Mouse (Mus musculus) forebrain, embryonic 10.5 days (tissue): ENCODE measurements around the gene Sipa1l3. TPM values are rescaled to one million over a fixed set of nuclear protein-coding genes. Genes with fewer than 3 reads are reported as not detected.

Experiments
- DNase-seq: peaks from one replicate; pipeline ENCODE4 v3.0.0-alpha.2; 2017; ENCODE audit warnings: low spot score; ENCODE audit errors: extremely low spot score
- H3K27ac ChIP-seq: fragments of 300-500 bp; sonication (generic); 2 replicates; pipeline ENCODE4 v1.5.1; 2016; ENCODE audit warnings: mild to moderate bottlenecking
- H3K27me3 ChIP-seq: fragments of 300-500 bp; sonication (generic); 2 replicates; pipeline ENCODE4 v1.6.1; 2016; ENCODE audit warnings: mild to moderate bottlenecking; ENCODE audit not compliant: poor library complexity, severe bottlenecking
- H3K36me3 ChIP-seq: fragments of 300-500 bp; sonication (generic); replicated peaks from 2 replicates; pipeline ENCODE4 v1.6.1; 2016; ENCODE audit warnings: mild to moderate bottlenecking, moderate library complexity
- H3K4me1 ChIP-seq: fragments of 300-500 bp; sonication (generic); 2 replicates; pipeline ENCODE4 v1.6.1; 2016
- H3K4me3 ChIP-seq: fragments of 300-500 bp; sonication (generic); 2 replicates; pipeline ENCODE4 v1.5.1; 2016; ENCODE audit warnings: mild to moderate bottlenecking, moderate library complexity
- H3K9me3 ChIP-seq: fragments of 300-500 bp; sonication (generic); 2 replicates; pipeline ENCODE4 v1.6.1; 2016; ENCODE audit warnings: mild to moderate bottlenecking, moderate library complexity
- whole genome bisulfite sequencing: fragments of 180-500 bp; shearing (Covaris S2); methylation state at CpG from one replicate; pipeline ENCODE4 v1.1.7; 2016; 5-methylcytosine and 5-hydroxymethylcytosine counted together
- polyA plus RNA-seq: library from polyadenylated mRNA; unstranded; fragments of >200 nt; fragmentation: Nextera tagmentation; extraction: Ambion mirVana; gene quantifications from 2 replicates; pipeline ENCODE4 v1.2.1, GENCODE M21; 2016

Gene Sipa1l3
- polyA plus RNA-seq = 9.3 and 12.4 TPM in 2 replicates

- H3K27ac ChIP-seq = peak within 1 kb of the TSS; percentile 89
- H3K4me3 ChIP-seq = peak within 1 kb of the TSS; percentile 90
- DNase-seq = peak; percentile 95
- peaks cover 39% of the 10 kb centered on the region for H3K4me1 ChIP-seq
- no peaks in the 10 kb centered on the region for H3K36me3 ChIP-seq
- H3K9me3 ChIP-seq = no peaks in the 10 kb centered on the region
- peaks cover 5% of the 10 kb centered on the region; the same call in 1 of the 2 replicates for H3K27me3 ChIP-seq
- WGBS = under 1% methylated on average over 88 of the region's 88 CpGs
Observed at GRCm38 (mm10) chr7:29518421-29519210, at the start of gene Sipa1l3. Gene Sipa1l3, minus strand, starts transcription at chr7:29518641.

- Histone ChIP-seq H3K27ac (no peak overlapping the region), H3K4me1 (no peaks in the 10 kb centered on the region), H3K36me3 (no peaks in the 10 kb centered on the region), H3K27me3 (no peaks in the 10 kb centered on the region), H3K9me3 (no peaks in the 10 kb centered on the region), H3K4me3 (no peak overlapping the region)
- no peak for DNase-seq
- WGBS = 94% methylated on average over 10 of the region's 10 CpGs
Observed at GRCm38 (mm10) chr7:29563006-29563405, 44.6 kb upstream of the Sipa1l3 start.

- Histone ChIP-seq H3K4me1 (no peaks in the 10 kb centered on the region), H3K27ac (no peak overlapping the region), H3K27me3 (no peaks in the 10 kb centered on the region), H3K36me3 (no peaks in the 10 kb centered on the region), H3K4me3 (no peak overlapping the region), H3K9me3 (no peaks in the 10 kb centered on the region)
- WGBS = 81% methylated on average over 9 of the region's 9 CpGs
- no peak for DNase-seq
Observed at GRCm38 (mm10) chr7:29561046-29561445, 42.6 kb upstream of the Sipa1l3 start.

GRCm38 (mm10) chr7:29559290-29559689 is 40.8 kb upstream of the Sipa1l3 start:
- WGBS = 64% methylated on average over 4 of the region's 4 CpGs
- H3K27me3 ChIP-seq = no peaks in the 10 kb centered on the region
- no peak overlapping the region for H3K4me3 ChIP-seq
- H3K27ac ChIP-seq = no peak overlapping the region
- H3K9me3 ChIP-seq = no peaks in the 10 kb centered on the region
- no peaks in the 10 kb centered on the region for H3K36me3 ChIP-seq
- no peaks in the 10 kb centered on the region for H3K4me1 ChIP-seq
- no peak for DNase-seq

GRCm38 (mm10) chr7:29558744-29559143 is 40.3 kb upstream of the Sipa1l3 start:
- Histone ChIP-seq H3K4me1 (no peaks in the 10 kb centered on the region), H3K4me3 (no peak overlapping the region), H3K36me3 (no peaks in the 10 kb centered on the region), H3K9me3 (no peaks in the 10 kb centered on the region), H3K27me3 (no peaks in the 10 kb centered on the region), H3K27ac (no peak overlapping the region)
- DNase-seq = no peak
- 86% methylated on average over 1 of the region's 1 CpGs for WGBS

GRCm38 (mm10) chr7:29556283-29556682 is 37.8 kb upstream of the Sipa1l3 start:
- Histone ChIP-seq H3K4me1 (no peaks in the 10 kb centered on the region), H3K27me3 (no peaks in the 10 kb centered on the region), H3K9me3 (no peaks in the 10 kb centered on the region), H3K27ac (no peak overlapping the region), H3K4me3 (no peak overlapping the region), H3K36me3 (no peaks in the 10 kb centered on the region)
- 84% methylated on average over 4 of the region's 4 CpGs for WGBS
- DNase-seq = no peak

GRCm38 (mm10) chr7:29555521-29555920 is 37.1 kb upstream of the Sipa1l3 start:
- DNase-seq = no peak
- H3K27ac ChIP-seq = no peak overlapping the region
- 79% methylated on average over 5 of the region's 5 CpGs for WGBS
- H3K36me3 ChIP-seq = no peaks in the 10 kb centered on the region
- H3K27me3 ChIP-seq = no peaks in the 10 kb centered on the region
- H3K4me1 ChIP-seq = no peaks in the 10 kb centered on the region
- H3K4me3 ChIP-seq = no peak overlapping the region
- H3K9me3 ChIP-seq = no peaks in the 10 kb centered on the region

- Histone ChIP-seq H3K27ac (no peak overlapping the region), H3K9me3 (no peaks in the 10 kb centered on the region), H3K36me3 (no peaks in the 10 kb centered on the region), H3K27me3 (no peaks in the 10 kb centered on the region), H3K4me1 (no peaks in the 10 kb centered on the region), H3K4me3 (no peak overlapping the region)
- DNase-seq = no peak
- WGBS = 90% methylated on average over 13 of the region's 13 CpGs
Observed at GRCm38 (mm10) chr7:29555051-29555450, 36.6 kb upstream of the Sipa1l3 start.

- Histone ChIP-seq H3K27me3 (no peaks in the 10 kb centered on the region), H3K36me3 (no peaks in the 10 kb centered on the region), H3K4me3 (no peak overlapping the region), H3K9me3 (no peaks in the 10 kb centered on the region), H3K4me1 (no peaks in the 10 kb centered on the region), H3K27ac (no peak overlapping the region)
- DNase-seq = no peak
- WGBS = 63% methylated on average over 3 of the region's 3 CpGs
Observed at GRCm38 (mm10) chr7:29550691-29551090, 32.2 kb upstream of the Sipa1l3 start.

- no peak for DNase-seq
- no peaks in the 10 kb centered on the region for H3K27me3 ChIP-seq
- no peaks in the 10 kb centered on the region for H3K36me3 ChIP-seq
- no peaks in the 10 kb centered on the region for H3K4me1 ChIP-seq
- WGBS = 85% methylated on average over 4 of the region's 4 CpGs
- H3K27ac ChIP-seq = no peak overlapping the region
- H3K9me3 ChIP-seq = peaks cover 4% of the 10 kb centered on the region; the same call in 1 of the 2 replicates
- H3K4me3 ChIP-seq = no peak overlapping the region
Observed at GRCm38 (mm10) chr7:29541608-29542007, 23.2 kb upstream of the Sipa1l3 start.

- Histone ChIP-seq H3K27ac (no peak overlapping the region), H3K4me1 (no peaks in the 10 kb centered on the region), H3K9me3 (peaks cover 4% of the 10 kb centered on the region; the same call in 1 of the 2 replicates), H3K27me3 (no peaks in the 10 kb centered on the region), H3K36me3 (no peaks in the 10 kb centered on the region), H3K4me3 (no peak overlapping the region)
- 88% methylated on average over 5 of the region's 5 CpGs for WGBS
- no peak for DNase-seq
Observed at GRCm38 (mm10) chr7:29541186-29541585, 22.7 kb upstream of the Sipa1l3 start.

- H3K9me3 ChIP-seq = peaks cover 4% of the 10 kb centered on the region; the same call in 1 of the 2 replicates
- 93% methylated on average over 7 of the region's 7 CpGs for WGBS
- H3K4me1 ChIP-seq = no peaks in the 10 kb centered on the region
- no peaks in the 10 kb centered on the region for H3K27me3 ChIP-seq
- no peak overlapping the region for H3K4me3 ChIP-seq
- no peak for DNase-seq
- no peak overlapping the region for H3K27ac ChIP-seq
- H3K36me3 ChIP-seq = no peaks in the 10 kb centered on the region
Observed at GRCm38 (mm10) chr7:29540631-29541030, 22.2 kb upstream of the Sipa1l3 start.

GRCm38 (mm10) chr7:29523700-29524099 is 5.3 kb upstream of the Sipa1l3 start:
- no peaks in the 10 kb centered on the region for H3K36me3 ChIP-seq
- WGBS = 3% methylated on average over 5 of the region's 5 CpGs
- peak; percentile 77 for DNase-seq

More at GRCm38 (mm10) chr7:29523700-29524099, 5.3 kb upstream of the Sipa1l3 start:
- Histone ChIP-seq H3K27me3 (peaks cover 5% of the 10 kb centered on the region; the same call in 1 of the 2 replicates), H3K27ac (no peak overlapping the region), H3K4me3 (no peak overlapping the region), H3K9me3 (no peaks in the 10 kb centered on the region), H3K4me1 (peaks cover 8% of the 10 kb centered on the region)
